Mouse (Mus musculus): ENCODE measurements around the gene Arfgef2. TPM values are rescaled to one million over a fixed set of nuclear protein-coding genes. Genes with fewer than 3 reads are reported as not detected.

Arfgef2 gene
- polyA plus RNA-seq, 1 experiment: 8.4 TPM

DNA sequence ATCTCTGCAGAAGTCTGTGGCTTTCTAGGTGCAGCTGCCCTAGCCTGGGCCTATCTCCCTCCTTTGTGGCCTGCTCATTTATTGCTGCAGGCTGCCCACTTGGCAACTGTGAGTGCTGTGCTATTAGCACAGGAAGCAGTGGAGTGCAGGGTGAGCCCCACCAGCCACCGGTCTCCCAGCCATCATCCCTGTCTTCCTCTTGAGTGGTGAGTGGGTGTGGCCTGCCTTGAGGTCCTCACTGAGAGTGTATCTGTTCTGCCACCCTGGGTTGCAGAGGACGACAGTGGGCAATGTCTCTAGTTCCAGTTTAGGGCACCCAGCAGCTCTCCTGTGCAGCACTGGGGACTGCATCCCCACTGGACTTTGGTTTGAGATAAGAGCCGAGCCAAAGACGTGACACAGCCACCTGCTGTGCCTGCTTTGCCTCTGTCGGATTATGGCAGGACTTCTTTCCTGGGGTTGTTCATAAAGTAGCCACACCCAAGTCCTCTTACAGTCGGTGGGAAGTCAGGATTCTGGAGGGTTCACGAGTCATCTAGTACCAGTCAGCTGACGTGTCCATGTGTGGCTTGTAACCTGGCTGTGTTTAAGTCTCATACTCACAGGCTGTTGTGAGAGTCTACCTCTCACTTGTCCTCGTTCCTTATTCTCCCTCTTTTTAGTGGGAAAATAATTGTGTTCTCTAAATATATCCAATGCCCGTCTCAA, 16.9 kb downstream of the Arfgef2 start:
- no peaks in the 10 kb centered on the region for H3K36me3 ChIP-seq (ENCODE audit: control insufficient read depth, insufficient read depth)
- peak; percentile 22 for TF ChIP-seq USF1 (IDR thresholded peaks at IDR 0.05; ENCODE audit: low read depth)
- TF ChIP-seq POLR2AphosphoS2 (IDR thresholded peaks at IDR 0.05; ENCODE audit: insufficient read length, low read depth): no peak
- TF ChIP-seq MYOG (IDR thresholded peaks at IDR 0.05; ENCODE audit: control insufficient read depth in 1 of 3, insufficient read depth in 1 of 3, insufficient read length in 2 of 3, low read depth in 2 of 3): peak in 1 of 3 experiments; percentile 21
- TF ChIP-seq SRF (IDR thresholded peaks at IDR 0.05; ENCODE audit: control insufficient read depth, insufficient read length, low read depth): no peak
- TF ChIP-seq MYOD1 (IDR thresholded peaks at IDR 0.05; ENCODE audit: control insufficient read depth in 1 of 3, insufficient read length in 2 of 3, low read depth in 2 of 3): peak in 1 of 3 experiments; percentile 22
- no peak overlapping the region for H3ac ChIP-seq (ENCODE audit: control insufficient read depth, insufficient read length)
- H3K79me2 ChIP-seq (ENCODE audit: control insufficient read depth, insufficient read depth): peaks cover 5% of the 10 kb centered on the region
- H3K4me2 ChIP-seq (ENCODE audit: low read depth): peak overlapping the region; percentile 34
- H3K27me3 ChIP-seq (ENCODE audit: control insufficient read depth, insufficient read depth, insufficient read length): no peaks in the 10 kb centered on the region
- no peak overlapping the region for H3K4me3 ChIP-seq

GRCm38 (mm10) chr2:166822901-166823300, 17.5 kb downstream of the Arfgef2 start:
- H3K4me2 ChIP-seq (ENCODE audit: low read depth): no peak overlapping the region

DNA sequence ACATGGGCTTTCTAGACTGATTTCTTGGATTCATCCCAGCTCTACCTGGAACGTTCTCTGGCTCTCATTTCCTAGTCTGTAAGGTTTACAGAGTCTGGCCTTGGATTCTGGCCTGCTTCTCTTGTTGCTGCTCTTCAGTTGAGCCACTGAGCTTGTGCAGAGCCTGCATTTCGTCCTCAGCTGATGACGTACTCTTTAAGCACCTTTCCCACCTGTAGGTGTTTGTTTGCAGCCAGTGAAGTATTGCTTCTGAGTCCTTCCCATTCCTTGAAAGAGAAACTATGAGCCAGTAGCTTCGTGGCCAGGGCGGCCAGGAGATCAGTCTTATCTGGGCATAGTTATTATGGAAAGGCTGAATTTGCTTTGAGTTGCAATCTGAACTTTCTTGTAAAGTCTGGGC, 19.0 kb downstream of the Arfgef2 start:
- Histone ChIP-seq H3ac (ENCODE audit: control insufficient read depth, insufficient read length) (no peak overlapping the region), H3K79me2 (ENCODE audit: control insufficient read depth, insufficient read depth) (peaks cover 5% of the 10 kb centered on the region), H3K4me3 (no peak overlapping the region), H3K36me3 (ENCODE audit: control insufficient read depth, insufficient read depth) (no peaks in the 10 kb centered on the region), H3K4me2 (ENCODE audit: low read depth) (no peak overlapping the region), H3K27me3 (ENCODE audit: control insufficient read depth, insufficient read depth, insufficient read length) (no peaks in the 10 kb centered on the region)
- TF ChIP-seq POLR2A (IDR thresholded peaks at IDR 0.05; ENCODE audit: insufficient read length, low read depth) (no peak), MYOG (IDR thresholded peaks at IDR 0.05; ENCODE audit: control insufficient read depth in 1 of 3, insufficient read depth in 1 of 3, insufficient read length in 2 of 3, low read depth in 2 of 3) (no peak), POLR2AphosphoS2 (IDR thresholded peaks at IDR 0.05; ENCODE audit: insufficient read length, low read depth) (no peak), MAX (IDR thresholded peaks at IDR 0.05; ENCODE audit: low read depth) (no peak), USF1 (IDR thresholded peaks at IDR 0.05; ENCODE audit: low read depth) (no peak), REST (IDR thresholded peaks at IDR 0.05; ENCODE audit: insufficient read depth, insufficient read length) (no peak), CEBPB (IDR thresholded peaks at IDR 0.05; ENCODE audit: insufficient read depth, poor library complexity, severe bottlenecking) (no peak), MYOD1 (IDR thresholded peaks at IDR 0.05; ENCODE audit: control insufficient read depth in 1 of 3, insufficient read length in 2 of 3, low read depth in 2 of 3) (no peak), E2F4 (IDR thresholded peaks at IDR 0.05; ENCODE audit: insufficient read depth) (no peak), SRF (IDR thresholded peaks at IDR 0.05; ENCODE audit: control insufficient read depth, insufficient read length, low read depth) (no peak), TCF3 (IDR thresholded peaks at IDR 0.05; ENCODE audit: insufficient read length, low read depth) (no peak), TCF12 (IDR thresholded peaks at IDR 0.05; ENCODE audit: insufficient read depth, poor library complexity, severe bottlenecking) (no peak)

More at GRCm38 (mm10) chr2:166822901-166823300, 17.5 kb downstream of the Arfgef2 start:
- H3K36me3 ChIP-seq (ENCODE audit: control insufficient read depth, insufficient read depth): no peaks in the 10 kb centered on the region
- no peaks in the 10 kb centered on the region for H3K27me3 ChIP-seq (ENCODE audit: control insufficient read depth, insufficient read depth, insufficient read length)
- peaks cover 5% of the 10 kb centered on the region for H3K79me2 ChIP-seq (ENCODE audit: control insufficient read depth, insufficient read depth)
- no peak overlapping the region for H3ac ChIP-seq (ENCODE audit: control insufficient read depth, insufficient read length)
- no peak overlapping the region for H3K4me3 ChIP-seq
- TF ChIP-seq CEBPB (IDR thresholded peaks at IDR 0.05; ENCODE audit: insufficient read depth, poor library complexity, severe bottlenecking) (no peak), REST (IDR thresholded peaks at IDR 0.05; ENCODE audit: insufficient read depth, insufficient read length) (no peak), TCF3 (IDR thresholded peaks at IDR 0.05; ENCODE audit: insufficient read length, low read depth) (no peak), POLR2AphosphoS2 (IDR thresholded peaks at IDR 0.05; ENCODE audit: insufficient read length, low read depth) (no peak), MYOD1 (IDR thresholded peaks at IDR 0.05; ENCODE audit: control insufficient read depth in 1 of 3, insufficient read length in 2 of 3, low read depth in 2 of 3) (no peak), SRF (IDR thresholded peaks at IDR 0.05; ENCODE audit: control insufficient read depth, insufficient read length, low read depth) (no peak), MAX (IDR thresholded peaks at IDR 0.05; ENCODE audit: low read depth) (no peak), USF1 (IDR thresholded peaks at IDR 0.05; ENCODE audit: low read depth) (no peak), TCF12 (IDR thresholded peaks at IDR 0.05; ENCODE audit: insufficient read depth, poor library complexity, severe bottlenecking) (no peak), POLR2A (IDR thresholded peaks at IDR 0.05; ENCODE audit: insufficient read length, low read depth) (no peak), MYOG (IDR thresholded peaks at IDR 0.05; ENCODE audit: control insufficient read depth in 1 of 3, insufficient read depth in 1 of 3, insufficient read length in 2 of 3, low read depth in 2 of 3) (no peak), E2F4 (IDR thresholded peaks at IDR 0.05; ENCODE audit: insufficient read depth) (no peak)

- Histone ChIP-seq H3K4me3 (no peak overlapping the region), H3K4me2 (ENCODE audit: low read depth) (no peak overlapping the region), H3ac (ENCODE audit: control insufficient read depth, insufficient read length) (no peak overlapping the region), H3K27me3 (ENCODE audit: control insufficient read depth, insufficient read depth, insufficient read length) (no peaks in the 10 kb centered on the region), H3K36me3 (ENCODE audit: control insufficient read depth, insufficient read depth) (no peaks in the 10 kb centered on the region), H3K79me2 (ENCODE audit: control insufficient read depth, insufficient read depth) (no peaks in the 10 kb centered on the region)
- TF ChIP-seq POLR2A (IDR thresholded peaks at IDR 0.05; ENCODE audit: insufficient read length, low read depth) (no peak), MYOG (IDR thresholded peaks at IDR 0.05; ENCODE audit: control insufficient read depth in 1 of 3, insufficient read depth in 1 of 3, insufficient read length in 2 of 3, low read depth in 2 of 3) (no peak), MAX (IDR thresholded peaks at IDR 0.05; ENCODE audit: low read depth) (no peak), SRF (IDR thresholded peaks at IDR 0.05; ENCODE audit: control insufficient read depth, insufficient read length, low read depth) (no peak), MYOD1 (IDR thresholded peaks at IDR 0.05; ENCODE audit: control insufficient read depth in 1 of 3, insufficient read length in 2 of 3, low read depth in 2 of 3) (no peak), USF1 (IDR thresholded peaks at IDR 0.05; ENCODE audit: low read depth) (no peak), TCF12 (IDR thresholded peaks at IDR 0.05; ENCODE audit: insufficient read depth, poor library complexity, severe bottlenecking) (no peak), TCF3 (IDR thresholded peaks at IDR 0.05; ENCODE audit: insufficient read length, low read depth) (no peak)
Measured at GRCm38 (mm10) chr2:166824998-166825397, 19.6 kb downstream of the Arfgef2 start.

Data from myocyte (in vitro differentiated cells).